Mouse (Mus musculus): ENCODE measurements around the gene Rpl15.

GRCm38 (mm10) chr14:18285476-18285875 lies 14.3 kb upstream of the Rpl15 start:
- no peak for TF ChIP-seq EP300 (IDR thresholded peaks at IDR 0.05; ENCODE audit: low read depth)
- no peak for TF ChIP-seq CTCF (IDR thresholded peaks at IDR 0.05; ENCODE audit: low read depth)

Measured in liver, postnatal 0 days (tissue).